Comparison of ENCODE assay signal across 15 mouse cellular contexts in the genomic region with DNA sequence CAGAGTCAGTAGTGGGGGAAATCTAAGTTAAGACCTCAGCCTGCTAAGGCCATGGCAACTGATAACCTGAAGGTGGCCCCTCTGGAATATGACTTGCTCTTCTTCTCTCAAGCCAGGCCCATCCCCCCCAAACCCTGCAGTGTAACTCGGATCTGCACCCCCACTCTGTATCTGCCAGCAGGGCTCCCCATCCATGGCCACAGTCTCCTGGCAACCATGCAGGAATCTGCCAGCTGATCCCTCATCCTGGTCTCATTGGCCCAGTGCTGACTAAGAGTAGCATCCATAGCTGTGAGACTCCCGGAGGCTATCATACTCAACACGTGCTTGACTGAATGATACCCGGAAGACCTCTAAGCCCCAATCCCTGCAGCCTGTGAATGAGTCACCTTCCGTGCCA. TPM values are rescaled to one million over a fixed set of nuclear protein-coding genes. Genes with fewer than 3 reads are reported as not detected.
DNase-seq lines count a peak whose midpoint lies in the region; ATAC-seq lines count a peak whose summit lies in the region.
"Had no signal": no experiment of that assay in that cellular context is flagged by ENCODE, and none has a peak within 500 bp of the region (broad histone marks: within the 10 kb centered on the region; RNA-seq: fewer than 3 reads in every experiment).

No protein-coding gene starts in this region.

- H3K9me3 ChIP-seq in embryonic facial prominence, embryonic 15.5 days (replicated peaks), result no peaks in the 10 kb centered on the region
- no peaks in the 10 kb centered on the region for H3K9me3 ChIP-seq in embryonic facial prominence, embryonic 10.5 days
- no peaks in the 10 kb centered on the region; the same call in 1 of the 2 replicates for H3K9me3 ChIP-seq in midbrain, embryonic 13.5 days
- H3K9me3 ChIP-seq: heart, embryonic 13.5 days; intestine, embryonic 15.5 days had no signal

- 0 out of 2 replicates have a peak, but pooled peaks have one; percentile 17 for ATAC-seq in embryonic facial prominence, embryonic 15.5 days (ENCODE audit: insufficient number of reproducible peaks, low FRiP score, low TSS enrichment, low read depth)
- peak; percentile 68 for ATAC-seq in midbrain, embryonic 13.5 days
- no peak for ATAC-seq in activated CD4-positive, CD25-positive, alpha-beta regulatory T cell, adult 4 months
- ATAC-seq: intestine, embryonic 15.5 days had no signal

- 73% methylated on average over 5 of the region's 5 CpGs for WGBS in embryonic facial prominence, embryonic 15.5 days
- WGBS in embryonic facial prominence, embryonic 10.5 days, result 75% methylated on average over 5 of the region's 5 CpGs
- WGBS in midbrain, embryonic 13.5 days, result 33% methylated on average over 5 of the region's 5 CpGs

- no peaks in the 10 kb centered on the region for H3K27me3 ChIP-seq in embryonic facial prominence, embryonic 15.5 days
- no peaks in the 10 kb centered on the region for H3K27me3 ChIP-seq in embryonic facial prominence, embryonic 10.5 days (replicated peaks; ENCODE audit: low read depth, poor library complexity, severe bottlenecking)
- no peaks in the 10 kb centered on the region; the same call in 1 of the 2 replicates for H3K27me3 ChIP-seq in midbrain, embryonic 13.5 days

- DNase-seq in embryonic facial prominence, embryonic 10.5 days (ENCODE audit: low spot score), result no peak
- DNase-seq in right cerebral cortex, adult 18-20 months, result peak; percentile 46
- no peak for DNase-seq in right cerebral cortex, postnatal 25 days
- DNase-seq in urinary bladder, postnatal 4 days (ENCODE audit: low spot score in 2 of 2), result no peak
- no peak for DNase-seq in kidney, adult 18-20 months
- DNase-seq: gastrocnemius, postnatal 14 days; lung, postnatal 4 days; spleen, adult 18-20 months; thymus, adult 18-20 months had no signal

- no peak overlapping the region for H3K4me3 ChIP-seq in embryonic facial prominence, embryonic 15.5 days (replicated peaks)
- H3K4me3 ChIP-seq in embryonic facial prominence, embryonic 10.5 days, result no peak overlapping the region
- no peak overlapping the region for H3K4me3 ChIP-seq in midbrain, embryonic 13.5 days (replicated peaks)
- H3K4me3 ChIP-seq: heart, embryonic 13.5 days; intestine, embryonic 15.5 days had no signal

- H3K9ac ChIP-seq in embryonic facial prominence, embryonic 15.5 days, result no peak overlapping the region
- H3K9ac ChIP-seq in midbrain, embryonic 13.5 days (replicated peaks), result no peak overlapping the region
- H3K9ac ChIP-seq: heart, embryonic 13.5 days; intestine, embryonic 15.5 days; liver, embryonic 14.5 days had no signal

- no peaks in the 10 kb centered on the region for H3K36me3 ChIP-seq in embryonic facial prominence, embryonic 15.5 days
- no peaks in the 10 kb centered on the region for H3K36me3 ChIP-seq in embryonic facial prominence, embryonic 10.5 days (replicated peaks)
- H3K36me3 ChIP-seq in midbrain, embryonic 13.5 days, result no peaks in the 10 kb centered on the region
- H3K36me3 ChIP-seq: heart, embryonic 13.5 days; intestine, embryonic 15.5 days had no signal

- 0 out of 2 replicates have a peak, but pooled peaks cover 4% of the 10 kb centered on the region for H3K4me1 ChIP-seq in embryonic facial prominence, embryonic 15.5 days
- no peaks in the 10 kb centered on the region for H3K4me1 ChIP-seq in embryonic facial prominence, embryonic 10.5 days
- peaks cover 21% of the 10 kb centered on the region for H3K4me1 ChIP-seq in midbrain, embryonic 13.5 days (replicated peaks)
- H3K4me1 ChIP-seq: heart, embryonic 13.5 days; intestine, embryonic 15.5 days had no signal

- no peak overlapping the region for H3K27ac ChIP-seq in embryonic facial prominence, embryonic 15.5 days (replicated peaks)
- no peak overlapping the region for H3K27ac ChIP-seq in embryonic facial prominence, embryonic 10.5 days (replicated peaks)
- H3K27ac ChIP-seq in midbrain, embryonic 13.5 days, result no peak overlapping the region
- H3K27ac ChIP-seq: heart, embryonic 13.5 days; intestine, embryonic 15.5 days; liver, embryonic 14.5 days had no signal

- H3K4me2 ChIP-seq in embryonic facial prominence, embryonic 15.5 days (replicated peaks), result no peak overlapping the region
- H3K4me2 ChIP-seq in midbrain, embryonic 13.5 days (replicated peaks), result no peak overlapping the region
- H3K4me2 ChIP-seq: heart, embryonic 13.5 days; intestine, embryonic 15.5 days had no signal

RNA-seq across cellular contexts. Expression of a gene that starts 53.8 kb away (rescaled TPM):
- 1.9 and 3.0 TPM in 2 replicates for polyA plus RNA-seq in embryonic facial prominence, embryonic 15.5 days (2015; fragmentation: Nextera tagmentation; extraction: Ambion mirVana)
- 4.4 and 4.6 TPM in 2 replicates for polyA plus RNA-seq in embryonic facial prominence, embryonic 10.5 days (2016; fragmentation: Nextera tagmentation; extraction: Ambion mirVana)
- polyA plus RNA-seq in midbrain, embryonic 13.5 days (2015; fragmentation: Nextera tagmentation; extraction: Ambion mirVana), result 4.8 and 6.8 TPM in 2 replicates
- 1 to 10 TPM; 1.2 to 1.8 TPM for polyA plus RNA-seq in activated CD4-positive, CD25-positive, alpha-beta regulatory T cell, adult 4 months (2017; shearing (Covaris generic))

RNA-seq across cellular contexts. Expression of a gene that starts 54.2 kb away (rescaled TPM):
- polyA plus RNA-seq in embryonic facial prominence, embryonic 15.5 days (2015; fragmentation: Nextera tagmentation; extraction: Ambion mirVana), result 0.12 and 0.26 TPM in 2 replicates
- polyA plus RNA-seq in embryonic facial prominence, embryonic 10.5 days (2016; fragmentation: Nextera tagmentation; extraction: Ambion mirVana), result 0.10 and 0.12 TPM in 2 replicates
- 0.49 and 0.79 TPM in 2 replicates for polyA plus RNA-seq in midbrain, embryonic 13.5 days (2015; fragmentation: Nextera tagmentation; extraction: Ambion mirVana)
- under 1 TPM; 0.42 to 0.46 TPM for polyA plus RNA-seq in activated CD4-positive, CD25-positive, alpha-beta regulatory T cell, adult 4 months (2017; shearing (Covaris generic))
